Mouse (Mus musculus) cortical plate, adult 2 months (tissue): ENCODE measurements at regions not wholly inside any gene's neighbourhood (a gene's known extent, or its start where the extent isn't known, plus 50 kb on each side); places are given as distances from the start of the nearest gene placed in this dataset.

Source experiments
- CTCF ChIP-seq: fragments of 200-500 bp; IDR thresholded peaks from 2 replicates; pipeline ENCODE4 v1.5.1; 2011; ENCODE audit warnings: mild to moderate bottlenecking, control low read depth, low read length; ENCODE audit not compliant: insufficient read depth; ENCODE audit errors: extremely low read depth
- POLR2A ChIP-seq: fragments of 200-500 bp; IDR thresholded peaks from 2 replicates; pipeline ENCODE4 v1.6.1; 2011; ENCODE audit warnings: mild to moderate bottlenecking, low read length, control low read depth; ENCODE audit not compliant: insufficient read depth; ENCODE audit errors: extremely low read depth

GRCm38 (mm10) chr3:151116831-151117230, 320.9 kb upstream of the Adgrl4 start:
- no peak for TF ChIP-seq CTCF
- TF ChIP-seq POLR2A: no peak
